Mouse (Mus musculus): ENCODE data around the gene Klf14.

The Klf14 gene

GRCm38 (mm10) chr6:30958736-30959540 is at the start of gene Klf14:
TSS of gene Klf14 (minus strand) at chr6:30959078.
- peak; percentile 83 for DNase-seq (ENCODE audit: extremely low spot score, low spot score)

- no peak for DNase-seq (ENCODE audit: extremely low spot score, low spot score)
These were observed 47.3 kb upstream of the Klf14 start for GRCm38 (mm10) chr6:31006111-31006600.

GRCm38 (mm10) chr6:30986393-30986792 is 27.5 kb upstream of the Klf14 start:
- no peak for DNase-seq (ENCODE audit: extremely low spot score, low spot score)

GRCm38 (mm10) chr6:30983021-30983420 is 24.1 kb upstream of the Klf14 start:
- DNase-seq (ENCODE audit: extremely low spot score, low spot score), result no peak

- no peak for DNase-seq (ENCODE audit: extremely low spot score, low spot score)
These were observed 23.6 kb upstream of the Klf14 start for GRCm38 (mm10) chr6:30982372-30982980.

DNA sequence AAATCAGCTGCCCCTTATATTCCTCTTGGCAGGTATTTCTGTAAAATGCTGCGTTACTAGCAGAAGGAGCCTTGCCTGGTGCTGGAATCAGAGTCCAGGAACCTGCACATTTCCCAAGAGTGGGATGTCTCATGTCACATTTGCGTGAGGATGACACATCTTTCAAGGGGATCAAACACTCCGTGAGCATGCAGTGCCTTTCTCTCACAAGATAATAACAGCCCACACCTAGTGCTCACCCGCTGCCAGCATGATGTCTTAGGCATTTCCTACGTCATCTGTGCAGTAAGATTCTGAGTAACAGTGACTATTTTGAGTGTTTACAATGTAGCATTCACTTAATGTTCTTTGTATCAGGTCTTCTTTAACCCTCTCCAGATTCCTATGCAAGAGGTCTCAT is 22.5 kb upstream of the Klf14 start:
- no peak for DNase-seq (ENCODE audit: extremely low spot score, low spot score)

DNA sequence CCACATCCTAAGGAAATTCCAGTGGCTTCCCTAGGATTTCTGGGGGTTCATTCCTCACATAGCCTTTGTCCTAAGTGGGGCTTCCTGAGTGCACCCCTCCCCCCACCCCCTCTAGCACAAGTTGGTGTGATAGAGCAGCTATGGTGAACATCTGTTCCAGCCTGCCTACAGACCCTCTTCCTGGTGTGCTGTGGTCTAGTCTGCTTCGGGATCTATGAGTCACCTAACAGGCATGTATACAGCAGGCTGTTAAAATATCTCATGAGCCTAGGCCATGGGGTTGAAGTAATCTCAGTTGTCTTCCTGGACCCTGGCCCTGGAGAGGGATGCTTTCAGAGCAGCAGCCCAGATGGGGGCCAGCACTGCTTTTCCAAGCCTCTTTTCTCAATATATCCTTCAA is 19.7 kb upstream of the Klf14 start:
- no peak for DNase-seq (ENCODE audit: extremely low spot score, low spot score)

DNA sequence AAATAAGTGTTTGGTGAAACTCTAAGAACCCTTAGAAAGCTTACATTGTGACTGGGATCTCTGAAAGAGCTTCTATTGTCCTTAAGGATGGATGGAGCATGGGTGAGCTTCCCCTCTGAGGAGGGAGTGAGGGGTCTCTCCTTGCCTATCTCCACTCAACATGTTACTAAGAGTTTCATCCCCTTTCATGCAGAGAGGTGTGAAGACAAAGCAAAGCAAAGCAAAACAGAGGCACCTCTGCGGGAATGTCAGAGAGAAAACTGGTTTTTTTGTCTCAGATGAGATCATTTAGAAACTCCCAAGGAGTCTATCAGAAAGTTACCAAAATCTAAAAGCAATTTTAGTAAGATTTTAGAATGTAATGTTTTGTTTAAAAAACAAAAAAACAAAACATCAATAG is 13.2 kb upstream of the Klf14 start:
- DNase-seq (ENCODE audit: extremely low spot score, low spot score), result no peak

DNA sequence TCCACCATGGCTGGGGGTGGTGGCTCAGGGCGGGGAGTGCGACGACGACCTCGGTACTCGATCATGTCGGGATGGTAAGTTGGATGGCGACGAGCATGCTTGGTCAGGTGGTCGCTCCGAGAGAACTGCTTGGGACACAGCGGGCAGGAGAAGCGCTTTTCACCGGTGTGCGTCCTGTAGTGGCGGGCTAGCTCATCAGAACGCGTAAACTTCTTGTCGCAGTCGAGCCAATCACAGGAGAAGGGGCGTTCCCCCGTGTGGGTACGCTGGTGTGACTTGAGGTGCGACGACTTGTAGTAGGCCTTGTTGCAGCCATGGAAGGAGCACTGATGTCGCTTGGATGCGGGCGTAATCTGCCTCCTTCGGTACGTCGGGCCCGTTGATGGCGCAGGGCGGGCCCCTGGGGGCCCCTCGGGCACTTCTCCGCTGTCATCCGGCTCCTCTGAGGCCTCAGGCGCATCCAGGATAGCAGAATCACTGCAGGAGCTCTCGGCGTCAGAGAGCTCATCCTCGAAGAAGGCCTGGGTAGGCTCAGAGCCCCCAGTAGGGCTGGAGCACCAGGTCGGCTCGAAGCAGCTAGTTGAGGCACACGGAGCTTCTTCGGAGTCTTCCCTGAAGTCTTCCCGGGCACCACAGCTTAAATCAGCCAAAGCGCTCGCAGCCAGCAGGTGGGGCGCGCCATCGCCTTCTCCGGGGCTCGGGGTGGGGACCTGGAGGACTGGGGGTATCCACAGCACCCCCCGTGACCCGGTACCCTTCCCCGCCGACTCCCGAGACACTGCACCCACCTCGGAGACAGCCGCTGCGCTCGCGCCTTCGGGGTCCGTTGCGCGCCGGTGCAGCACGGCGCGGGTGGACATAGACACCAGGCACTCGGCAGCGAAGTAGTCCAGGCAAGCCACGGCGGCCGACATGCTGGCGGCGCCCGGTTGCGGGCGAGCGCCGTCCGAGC is 818 bp downstream of the Klf14 start:
- DNase-seq (ENCODE audit: extremely low spot score, low spot score), result peak; percentile 46

DNA sequence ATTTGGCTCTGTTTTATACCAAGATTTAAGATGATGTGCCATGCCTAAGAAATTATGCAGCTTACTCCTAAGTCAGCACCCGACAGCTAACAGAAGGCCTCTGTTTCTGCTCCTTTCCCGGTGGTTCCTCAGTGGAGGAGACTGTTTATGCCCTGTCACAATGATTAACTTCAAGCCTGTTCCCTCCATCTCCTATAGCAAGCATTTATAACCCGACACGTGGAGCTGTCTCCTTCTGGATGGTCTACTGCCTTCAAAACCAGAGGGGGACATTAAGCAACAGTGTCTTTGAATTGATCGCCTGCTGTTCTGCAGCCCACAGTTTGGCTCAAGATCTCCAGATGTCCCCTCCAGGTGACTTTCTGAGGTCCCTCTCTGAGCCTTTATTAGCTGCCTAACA is 19.6 kb downstream of the Klf14 start:
- DNase-seq (ENCODE audit: extremely low spot score, low spot score), result no peak

DNA sequence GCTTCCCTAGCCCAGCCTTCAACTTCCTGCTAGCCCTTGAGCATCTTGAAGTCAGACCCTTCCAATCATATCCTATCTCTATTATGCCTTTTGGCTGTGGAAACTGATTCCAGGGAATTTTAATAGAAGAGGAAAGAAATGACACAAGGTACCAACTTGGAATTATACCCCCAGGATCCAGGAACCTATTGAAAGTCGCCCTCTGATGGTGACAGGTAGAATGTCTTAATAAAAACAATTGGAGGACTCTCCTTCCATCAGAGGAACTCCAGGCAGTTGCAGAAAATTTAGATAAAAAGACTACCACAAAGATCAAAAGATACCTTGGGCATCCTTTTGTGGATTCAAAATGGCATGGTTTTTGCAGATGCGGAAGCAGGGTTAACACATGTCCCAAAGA is 36.1 kb downstream of the Klf14 start:
- no peak for DNase-seq (ENCODE audit: extremely low spot score, low spot score)

DNA sequence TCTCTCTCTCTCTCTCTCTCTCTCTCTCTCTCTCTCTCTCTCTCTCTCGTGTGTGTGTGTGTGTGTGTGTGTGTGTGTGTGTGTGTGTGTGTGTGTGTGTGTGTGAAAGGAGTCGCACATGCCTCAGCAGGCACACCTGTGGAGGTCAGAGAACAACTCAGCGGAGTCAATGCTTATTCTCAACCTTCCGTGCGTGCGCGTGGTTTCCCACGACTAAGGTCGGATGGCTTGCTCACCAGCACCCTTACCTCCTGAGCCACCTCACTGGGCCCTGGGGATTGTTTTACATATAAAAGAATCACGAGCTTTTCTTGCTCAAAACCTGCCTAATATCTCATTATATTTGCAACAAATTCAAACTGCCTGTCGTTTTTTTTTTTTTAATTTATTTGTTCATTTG is 37.1 kb downstream of the Klf14 start:
- DNase-seq (ENCODE audit: extremely low spot score, low spot score), result no peak

GRCm38 (mm10) chr6:30920834-30921675 is 37.8 kb downstream of the Klf14 start:
- DNase-seq (ENCODE audit: extremely low spot score, low spot score), result no peak

GRCm38 (mm10) chr6:30915473-30915872 is 43.4 kb downstream of the Klf14 start, which contains the start of gene Tsga13:
TSS of gene Tsga13 (minus strand) at chr6:30915573.
- no peak for DNase-seq (ENCODE audit: extremely low spot score, low spot score)

DNA sequence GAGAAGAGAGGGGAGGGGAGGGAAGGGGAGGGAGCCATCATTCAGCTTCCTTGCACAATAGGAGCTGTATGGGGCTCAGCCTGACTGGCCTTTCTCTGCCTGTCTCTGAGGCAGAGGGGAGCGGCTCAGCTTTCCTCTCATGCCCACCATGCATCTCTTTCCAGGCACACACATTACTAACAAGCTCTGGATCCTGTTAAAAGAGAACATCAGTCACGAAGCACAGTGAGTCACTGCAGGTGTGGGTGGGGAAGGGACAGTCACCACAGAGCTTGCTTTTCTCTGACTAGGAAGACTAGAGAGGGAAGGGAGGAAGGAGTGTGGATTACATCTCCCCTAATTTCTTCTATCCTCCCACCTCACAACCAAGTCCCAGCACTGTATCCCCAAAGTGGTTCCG is 50.9 kb downstream of the Klf14 start:
- DNase-seq (ENCODE audit: extremely low spot score, low spot score), result no peak
